Mouse (Mus musculus): Measurements from ENCODE around the gene Tm9sf2.

- TF ChIP-seq CTCF (IDR thresholded peaks at IDR 0.05; ENCODE audit: low read depth, low read length) (no peak), POLR2A (IDR thresholded peaks at IDR 0.05; ENCODE audit: extremely low read depth, insufficient read depth, low read length) (no peak)
These were observed 32.5 kb upstream of the Tm9sf2 start for GRCm38 (mm10) chr14:122074360-122074759.
